27 mouse cellular contexts compared by ENCODE assay signal in the genomic region with DNA sequence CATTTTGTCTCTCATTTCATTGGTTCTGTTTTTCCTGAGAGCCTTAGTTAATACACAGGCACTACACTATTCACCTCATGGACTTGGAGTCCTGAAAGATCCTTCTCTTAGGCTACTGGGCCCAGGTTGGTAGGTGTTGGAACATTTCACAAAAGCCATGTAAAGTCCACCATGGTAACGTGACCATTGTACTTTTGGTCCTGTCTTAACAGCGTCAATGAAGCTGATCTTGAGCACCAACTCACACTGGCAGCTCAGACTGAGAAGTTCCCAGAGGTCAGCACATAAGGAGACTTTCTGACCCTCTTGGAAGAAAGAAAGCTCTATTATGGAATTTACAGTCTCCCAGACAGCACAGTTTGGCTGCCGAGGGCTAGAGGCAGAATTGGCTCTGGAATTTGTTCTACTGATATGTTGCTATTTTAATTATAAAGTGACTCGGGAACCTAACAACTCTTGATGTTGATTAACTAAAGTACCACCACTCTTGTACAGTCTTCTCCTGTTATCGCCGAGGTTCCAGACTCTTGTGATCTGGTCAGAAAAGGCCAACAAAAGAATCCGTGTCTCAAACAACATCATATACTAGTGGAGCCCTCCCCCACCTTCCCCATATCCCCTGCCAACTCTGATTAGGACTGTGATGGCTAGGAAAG.
DNase-seq lines count a peak whose midpoint lies in the region; ATAC-seq and TF ChIP-seq lines count a peak whose summit lies in the region.
"Had no signal": no experiment of that assay in that cellular context is flagged by ENCODE, and none has a peak within 500 bp of the region (broad histone marks: within the 10 kb centered on the region; RNA-seq: fewer than 3 reads in every experiment).

No protein-coding gene starts in this region.

- H3K9me3 ChIP-seq in heart, embryonic 10.5 days, result no peaks in the 10 kb centered on the region
- H3K9me3 ChIP-seq: embryonic facial prominence, embryonic 12.5 days; forebrain, embryonic 12.5 days; hindbrain, embryonic 15.5 days; intestine, embryonic 15.5 days; liver, embryonic 13.5 days; midbrain, embryonic 13.5 days; neural tube, embryonic 12.5 days had no signal

- no peak for TF ChIP-seq CTCF in embryonic fibroblast, embryonic 13.5 days (IDR thresholded peaks at IDR 0.05; ENCODE audit: borderline replicate concordance, insufficient read depth, low read length)

- no peak for ATAC-seq in monocyte, adult 5-6 weeks (replicated peaks; ENCODE audit: insufficient number of reproducible peaks, low FRiP score, low TSS enrichment, poor library complexity, severe bottlenecking)
- ATAC-seq: activated CD4-positive, CD25-positive, alpha-beta regulatory T cell, adult 4 months; intestine, embryonic 15.5 days; midbrain, embryonic 13.5 days had no signal

- H3K4me1 ChIP-seq in heart, embryonic 10.5 days, result peaks cover 15% of the 10 kb centered on the region
- H3K4me1 ChIP-seq in embryonic fibroblast, embryonic 13.5 days (ENCODE audit: control insufficient read depth, insufficient read depth, low read length), result peaks cover 9% of the 10 kb centered on the region
- H3K4me1 ChIP-seq: embryonic facial prominence, embryonic 12.5 days; forebrain, embryonic 12.5 days; hindbrain, embryonic 15.5 days; liver, embryonic 13.5 days; midbrain, embryonic 13.5 days; neural tube, embryonic 12.5 days had no signal

- H3K27ac ChIP-seq in heart, embryonic 10.5 days, result peak overlapping the region; percentile 68; the same call in 1 of the 2 replicates
- peak overlapping the region; percentile 32; the same call in 1 of the 2 replicates for H3K27ac ChIP-seq in embryonic fibroblast, embryonic 13.5 days (ENCODE audit: insufficient read depth, low read length)
- H3K27ac ChIP-seq: embryonic facial prominence, embryonic 12.5 days; forebrain, embryonic 12.5 days; hindbrain, embryonic 15.5 days; intestine, embryonic 15.5 days; liver, embryonic 13.5 days; midbrain, embryonic 13.5 days; neural tube, embryonic 12.5 days had no signal

- intact Hi-C loops in heart, postnatal 14 days (cut with DNase I), result loop anchor here (5.0 kb wide), 1 partner anchor 39 kb away; no protein-coding TSS in a partner anchor

- H3K27me3 ChIP-seq in heart, embryonic 10.5 days (ENCODE audit: insufficient read depth, poor library complexity, severe bottlenecking), result no peaks in the 10 kb centered on the region
- H3K27me3 ChIP-seq: embryonic facial prominence, embryonic 12.5 days; forebrain, embryonic 12.5 days; hindbrain, embryonic 15.5 days; intestine, embryonic 15.5 days; liver, embryonic 13.5 days; midbrain, embryonic 13.5 days; neural tube, embryonic 12.5 days had no signal

- no peaks in the 10 kb centered on the region for H3K36me3 ChIP-seq in heart, embryonic 10.5 days
- H3K36me3 ChIP-seq: embryonic facial prominence, embryonic 12.5 days; forebrain, embryonic 12.5 days; hindbrain, embryonic 15.5 days; intestine, embryonic 15.5 days; liver, embryonic 13.5 days; midbrain, embryonic 13.5 days; neural tube, embryonic 12.5 days had no signal

- WGBS in heart, embryonic 10.5 days, result 44% methylated on average over 7 of the region's 7 CpGs

- H3K4me3 ChIP-seq in heart, embryonic 10.5 days, result no peak overlapping the region
- H3K4me3 ChIP-seq in embryonic fibroblast, embryonic 13.5 days (ENCODE audit: insufficient read depth, low read length), result no peak overlapping the region
- H3K4me3 ChIP-seq: embryonic facial prominence, embryonic 12.5 days; erythroblast, embryonic 14.5 days; forebrain, embryonic 12.5 days; hindbrain, embryonic 15.5 days; intestine, embryonic 15.5 days; liver, embryonic 13.5 days; midbrain, embryonic 13.5 days; neural tube, embryonic 12.5 days had no signal

- no peak for TF ChIP-seq POLR2A in embryonic fibroblast, embryonic 13.5 days (IDR thresholded peaks at IDR 0.05; ENCODE audit: low read depth, low read length)

- DNase-seq in heart, embryonic 10.5 days (ENCODE audit: low spot score), result no peak
- DNase-seq in heart, postnatal 14 days, result no peak
- DNase-seq in kidney, adult 11 months, result peak; percentile 49
- no peak for DNase-seq in kidney, adult 18-20 months
- peak; percentile 26 for DNase-seq in kidney, postnatal 14 days
- DNase-seq in layer of hippocampus, adult 8-10 months (ENCODE audit: low spot score in 2 of 2), result no peak
- DNase-seq: adrenal gland, adult 8-10 months; cerebellum, adult 18-20 months; cerebellum, postnatal 25 days; gastrocnemius, postnatal 36 days; left cerebral cortex, postnatal 4 days; liver, embryonic 13.5 days; lung, embryonic 14.5 days; retina, postnatal 1 day; right cerebral cortex, postnatal 25 days; spleen, adult 18-20 months; thymus, postnatal 14 days had no signal

Comparison
In these comparisons a context has a peak if more than half of its experiments do, and no peak if none do; other contexts are left out.
1. DNase-seq: peak in kidney, adult 11 months (single experiment) and kidney, postnatal 14 days (single experiment); none in heart, embryonic 10.5 days (single experiment), heart, postnatal 14 days (0 of 2), kidney, adult 18-20 months (single experiment) and layer of hippocampus, adult 8-10 months (0 of 2).